Mouse (Mus musculus) CD4-positive naive resting alpha-beta T cell, adult 57 days (primary cell): Measurements from ENCODE around the gene Itfg2. TPM values are rescaled to one million over a fixed set of nuclear protein-coding genes. Genes with fewer than 3 reads are reported as not detected.

Experiments used
- total RNA-seq: library from RNA; stranded (reverse); gene quantifications from one replicate; pipeline ENCODE4 v1.2.4, GENCODE M21; 2023

The Itfg2 gene
- 61.9 TPM for total RNA-seq

GRCm38 (mm10) chr6:128424269-128425019, at the start of gene Itfg2:
Gene Itfg2 (minus strand): TSS chr6:128424931.

DNA sequence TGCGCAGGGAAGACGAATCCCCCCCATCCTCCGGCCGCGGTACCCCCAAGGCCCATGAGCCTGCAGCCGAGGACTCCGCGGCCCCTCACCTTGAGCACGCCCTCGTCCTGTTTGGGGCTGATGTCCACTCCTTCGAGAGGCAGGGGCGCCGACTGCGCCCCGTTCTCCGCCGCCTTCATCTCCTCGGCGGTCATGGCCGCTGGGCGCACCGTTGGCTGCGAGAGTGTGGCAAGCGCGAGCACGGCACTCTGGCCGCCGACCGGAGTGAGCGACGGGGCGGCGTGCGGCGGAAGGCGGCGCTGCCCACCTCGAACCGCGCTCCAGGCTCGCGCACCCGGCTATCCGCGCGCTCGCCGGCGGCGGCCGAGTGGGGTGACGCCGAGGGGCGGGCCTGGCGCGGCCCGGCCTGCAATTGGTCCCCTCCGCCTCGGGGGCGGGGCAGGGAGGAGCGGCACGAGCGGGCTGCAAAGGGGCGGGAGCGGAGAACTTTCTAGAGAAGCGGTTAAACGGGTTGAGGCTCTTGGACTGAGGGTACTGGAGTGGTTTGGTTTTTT, 13.7 kb upstream of the Itfg2 start, which contains the start of gene Fkbp4:
Fkbp4 (minus strand) TSS at position 361 of the 554 bp plus-strand sequence.

GRCm38 (mm10) chr6:128398996-128399395, 25.7 kb downstream of the Itfg2 start, which contains the start of gene Nrip2:
Gene Nrip2 (plus strand): TSS chr6:128399296.

DNA sequence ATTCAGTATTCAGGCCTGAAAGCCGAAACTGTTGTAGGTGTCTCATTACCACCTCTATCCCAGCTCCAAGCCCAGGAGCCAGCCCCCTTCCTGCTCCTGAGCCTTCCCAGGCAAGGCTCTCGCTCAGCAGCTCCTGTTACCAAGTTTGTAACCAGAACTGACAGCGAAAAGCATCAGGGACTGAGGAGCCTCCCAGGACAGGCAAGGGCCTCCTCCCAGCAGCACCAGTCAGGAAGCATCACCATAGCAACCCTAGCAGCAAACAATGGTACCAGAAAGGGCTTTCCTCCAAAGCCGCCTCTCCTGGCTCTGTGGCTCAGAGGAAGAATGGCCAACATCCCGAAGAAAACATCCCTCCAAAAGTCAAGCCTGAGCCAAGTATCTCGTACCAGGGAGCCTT, 49.5 kb downstream of the Itfg2 start, which contains the start of the genes Tex52 and Gm44596:
Tex52 (plus strand) TSS at position 265 of the 400 bp plus-strand sequence.
Gm44596 (plus strand) TSS at position 312 of the 400 bp plus-strand sequence.

GRCm38 (mm10) chr6:128362381-128363006, 62.2 kb downstream of the Itfg2 start, which contains the start of the genes Rhno1 and Foxm1:
Gene Rhno1 (minus strand): TSS chr6:128362911.
Gene Foxm1 (plus strand): TSS chr6:128362967.

Other genes with a start within 250 kb of the Itfg2 start
- not detected for gene Tead4, start 124.1 kb downstream of the Itfg2 start, total RNA-seq
- gene Tulp3, start 69.1 kb downstream of the Itfg2 start, total RNA-seq, result 3.7 TPM
- 58.1 TPM for gene Rhno1, start 62.0 kb downstream of the Itfg2 start, total RNA-seq
- gene Foxm1, start 62.0 kb downstream of the Itfg2 start, total RNA-seq, result 8.2 TPM
- 0.71 TPM for gene Tex52, start 49.5 kb downstream of the Itfg2 start, total RNA-seq
- gene Gm44596, start 49.4 kb downstream of the Itfg2 start, total RNA-seq, result not detected
- not detected for gene Nrip2, start 25.6 kb downstream of the Itfg2 start, total RNA-seq
- gene Fkbp4, start 13.7 kb upstream of the Itfg2 start, total RNA-seq, result 82.5 TPM
- not detected for gene Pzp, start 101.8 kb upstream of the Itfg2 start, total RNA-seq
- gene A2ml1, start 156.7 kb upstream of the Itfg2 start, total RNA-seq, result not detected
- 2.4 TPM for gene Klrb1a, start 198.6 kb upstream of the Itfg2 start, total RNA-seq
- gene Clec2h, start 237.5 kb upstream of the Itfg2 start, total RNA-seq, result 3.7 TPM